Mouse (Mus musculus) thymus, adult 2 months (tissue): ENCODE data around the gene Gm44965.

ENCODE experiments used
- CTCF ChIP-seq: fragments of 200-500 bp; IDR thresholded peaks from 2 replicates; pipeline ENCODE4 v1.5.1; 2012; ENCODE audit warnings: mild to moderate bottlenecking, control low read depth, low read length, moderate library complexity, borderline replicate concordance; ENCODE audit not compliant: control insufficient read depth, poor library complexity, insufficient read depth; ENCODE audit errors: extremely low read depth
- POLR2A ChIP-seq: fragments of 200-500 bp; IDR thresholded peaks from 2 replicates; pipeline ENCODE4 v1.6.1; 2012; ENCODE audit warnings: mild to moderate bottlenecking, low read length, control low read depth, moderate library complexity; ENCODE audit not compliant: control insufficient read depth, poor library complexity, insufficient read depth; ENCODE audit errors: extremely low read depth

DNA sequence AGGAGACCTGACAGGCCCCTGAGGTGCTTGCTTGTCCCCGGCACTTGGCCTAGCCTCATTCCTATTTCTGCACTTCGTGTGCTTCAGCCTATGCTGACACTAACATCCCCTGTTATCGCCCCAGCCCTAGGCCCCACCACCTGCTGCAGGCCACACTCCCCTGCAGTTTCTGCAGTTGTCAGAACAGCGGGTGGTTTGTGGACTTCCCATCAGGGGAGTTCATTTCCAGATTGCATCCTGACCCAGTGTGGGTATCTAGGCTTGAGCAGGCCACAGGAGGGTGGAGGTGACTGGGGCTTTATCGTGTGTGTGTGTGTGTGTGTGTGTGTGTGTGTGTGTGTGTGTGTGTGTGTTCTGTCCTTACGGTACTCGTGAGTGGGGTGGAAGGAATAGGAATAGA is 15.8 kb downstream of the Gm44965 start:
- TF ChIP-seq CTCF (no peak), POLR2A (no peak)
